Mouse (Mus musculus) testis, adult 2 months (tissue): ENCODE data around the gene Adgrd1.

Experiments
- CTCF ChIP-seq: fragments of 200-500 bp; IDR thresholded peaks from 2 replicates; pipeline ENCODE4 v1.5.1; 2012; ENCODE audit warnings: low read depth, mild to moderate bottlenecking, inconsistent platforms, low read length, moderate library complexity; ENCODE audit not compliant: control insufficient read depth, insufficient read depth, insufficient replicate concordance
- POLR2A ChIP-seq: fragments of 200-500 bp; IDR thresholded peaks from 2 replicates; pipeline ENCODE4 v1.6.1; 2012; ENCODE audit warnings: low read depth, mild to moderate bottlenecking, inconsistent platforms, low read length, moderate library complexity; ENCODE audit not compliant: control insufficient read depth

- TF ChIP-seq POLR2A (no peak), CTCF (no peak)
Measured at GRCm38 (mm10) chr5:129163416-129163815, 66.9 kb downstream of the Adgrd1 start.
